Mouse (Mus musculus) ES-Bruce4 (cell line): ENCODE measurements around the gene Olfr325.

Source experiments
- CTCF ChIP-seq: IDR thresholded peaks from one replicate; pipeline ENCODE4 v1.8.1; 2011; ENCODE audit warnings: low read depth, low read length
- EP300 ChIP-seq: IDR thresholded peaks from 2 replicates; pipeline ENCODE4 v1.6.1; 2011; ENCODE audit warnings: low read depth, low read length; ENCODE audit not compliant: insufficient read depth
- POLR2A ChIP-seq: IDR thresholded peaks from one replicate; pipeline ENCODE4 v1.8.1; 2011; ENCODE audit warnings: low read length; ENCODE audit not compliant: insufficient read depth

- TF ChIP-seq POLR2A, result no peak
- no peak for TF ChIP-seq CTCF
- no peak for TF ChIP-seq EP300
Measured at GRCm38 (mm10) chr11:58613359-58613758, 35.8 kb downstream of the Olfr325 start.
